Mouse (Mus musculus): ENCODE measurements around the gene Col4a4. TPM values are rescaled to one million over a fixed set of nuclear protein-coding genes. Genes with fewer than 3 reads are reported as not detected.
A peak's percentile ranks its signal among the peaks of the same experiment; 100 is the strongest.

Gene Col4a4
- polyA plus RNA-seq, 1 experiment from 2014 or later, result 0.07 TPM

DNA sequence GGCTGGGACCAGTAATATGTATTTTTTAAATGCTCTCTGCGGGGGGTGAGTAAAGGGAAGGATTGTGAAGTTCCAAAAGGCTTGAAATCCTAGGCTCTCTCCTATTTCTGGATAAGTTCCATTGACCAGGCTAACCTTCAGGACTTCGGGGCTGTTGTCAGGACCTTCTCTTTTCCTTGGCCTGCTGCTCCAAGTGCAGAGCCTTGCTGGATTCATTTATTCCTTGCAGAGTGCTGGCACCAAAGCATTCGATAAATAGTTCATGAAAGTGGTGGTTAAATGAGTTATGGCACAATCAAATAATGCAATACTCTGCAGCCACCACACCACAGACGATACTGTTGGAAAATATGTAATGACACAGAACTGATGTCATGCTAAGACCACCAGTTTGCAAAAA is 127.3 kb downstream of the Col4a4 start:
- Histone ChIP-seq H3K4me1 (ENCODE audit: control insufficient read depth, insufficient read depth, low read length) (no peaks in the 10 kb centered on the region), H3K27me3 (ENCODE audit: control insufficient read depth, insufficient read depth, low read length) (no peaks in the 10 kb centered on the region), H3K4me2 (ENCODE audit: low read length) (no peak overlapping the region), H3K9ac (replicated peaks; ENCODE audit: low read length) (no peak overlapping the region), H3K9me3 (ENCODE audit: control insufficient read depth, low read length) (no peaks in the 10 kb centered on the region), H3K27ac (replicated peaks; ENCODE audit: low read depth, low read length) (no peak overlapping the region), H3K36me3 (ENCODE audit: control insufficient read depth, insufficient read depth, low read length) (no peaks in the 10 kb centered on the region), H3K4me3 (replicated peaks; ENCODE audit: low read depth, low read length) (no peak overlapping the region)
- no peak for DNase-seq
- WGBS, result 85% methylated on average over 4 of the region's 4 CpGs
- ATAC-seq (ENCODE audit: low FRiP score, low TSS enrichment), result no peak

DNA sequence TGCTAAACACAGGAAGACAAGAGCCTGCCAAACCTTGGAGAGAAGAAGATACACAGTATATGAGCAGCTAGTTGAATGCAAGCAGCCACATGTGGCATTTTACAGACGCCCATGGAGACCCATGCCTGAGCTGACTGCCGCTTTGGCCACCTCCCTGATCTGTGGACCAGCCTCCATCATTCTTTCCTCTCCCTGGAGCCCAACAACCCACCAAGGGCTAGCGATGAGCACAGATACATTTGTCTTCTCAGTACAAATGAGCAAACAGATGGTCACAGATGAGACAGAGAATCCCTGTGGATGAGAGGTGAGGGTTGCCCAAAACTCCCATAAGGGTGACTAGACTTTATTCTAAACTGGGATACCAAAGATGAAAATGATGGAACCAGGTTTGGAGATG is 132.6 kb downstream of the Col4a4 start:
- DNase-seq (no peak), ATAC-seq (ENCODE audit: low FRiP score, low TSS enrichment) (no peak)
- Histone ChIP-seq H3K4me1 (ENCODE audit: control insufficient read depth, insufficient read depth, low read length) (0 out of 2 replicates have a peak, but pooled peaks cover 8% of the 10 kb centered on the region), H3K9ac (replicated peaks; ENCODE audit: low read length) (no peak overlapping the region), H3K36me3 (ENCODE audit: control insufficient read depth, insufficient read depth, low read length) (no peaks in the 10 kb centered on the region), H3K9me3 (ENCODE audit: control insufficient read depth, low read length) (no peaks in the 10 kb centered on the region), H3K27ac (replicated peaks; ENCODE audit: low read depth, low read length) (no peak overlapping the region), H3K4me2 (ENCODE audit: low read length) (no peak overlapping the region), H3K27me3 (ENCODE audit: control insufficient read depth, insufficient read depth, low read length) (no peaks in the 10 kb centered on the region), H3K4me3 (replicated peaks; ENCODE audit: low read depth, low read length) (no peak overlapping the region)
- 93% methylated on average over 3 of the region's 3 CpGs for WGBS

- ATAC-seq (ENCODE audit: low FRiP score, low TSS enrichment), result peak; percentile 57; the same call in 1 of the 2 replicates
- no peaks in the 10 kb centered on the region for H3K27me3 ChIP-seq (ENCODE audit: control insufficient read depth, insufficient read depth, low read length)
- H3K4me3 ChIP-seq (replicated peaks; ENCODE audit: low read depth, low read length), result no peak overlapping the region
- no peak overlapping the region for H3K9ac ChIP-seq (replicated peaks; ENCODE audit: low read length)
- 17% methylated on average over 6 of the region's 6 CpGs for WGBS
- 0 out of 2 replicates have a peak, but pooled peaks cover 8% of the 10 kb centered on the region for H3K4me1 ChIP-seq (ENCODE audit: control insufficient read depth, insufficient read depth, low read length)
- no peaks in the 10 kb centered on the region for H3K9me3 ChIP-seq (ENCODE audit: control insufficient read depth, low read length)
- H3K4me2 ChIP-seq (ENCODE audit: low read length), result no peak overlapping the region
- peak; percentile 37 for DNase-seq
- no peaks in the 10 kb centered on the region for H3K36me3 ChIP-seq (ENCODE audit: control insufficient read depth, insufficient read depth, low read length)
- H3K27ac ChIP-seq (replicated peaks; ENCODE audit: low read depth, low read length), result no peak overlapping the region
Observed at GRCm38 (mm10) chr1:82451927-82452651, 134.6 kb downstream of the Col4a4 start.

GRCm38 (mm10) chr1:82449851-82450250 is 136.8 kb downstream of the Col4a4 start:
- H3K27me3 ChIP-seq (ENCODE audit: control insufficient read depth, insufficient read depth, low read length), result no peaks in the 10 kb centered on the region
- DNase-seq (no peak), ATAC-seq (ENCODE audit: low FRiP score, low TSS enrichment) (no peak)
- H3K4me2 ChIP-seq (ENCODE audit: low read length), result no peak overlapping the region
- no peak overlapping the region for H3K9ac ChIP-seq (replicated peaks; ENCODE audit: low read length)
- H3K36me3 ChIP-seq (ENCODE audit: control insufficient read depth, insufficient read depth, low read length), result no peaks in the 10 kb centered on the region
- no peak overlapping the region for H3K27ac ChIP-seq (replicated peaks; ENCODE audit: low read depth, low read length)
- no peak overlapping the region for H3K4me3 ChIP-seq (replicated peaks; ENCODE audit: low read depth, low read length)
- no peaks in the 10 kb centered on the region for H3K9me3 ChIP-seq (ENCODE audit: control insufficient read depth, low read length)
- WGBS, result 88% methylated on average over 4 of the region's 4 CpGs
- 0 out of 2 replicates have a peak, but pooled peaks cover 8% of the 10 kb centered on the region for H3K4me1 ChIP-seq (ENCODE audit: control insufficient read depth, insufficient read depth, low read length)

- Histone ChIP-seq H3K27me3 (ENCODE audit: control insufficient read depth, insufficient read depth, low read length) (no peaks in the 10 kb centered on the region), H3K9me3 (ENCODE audit: control insufficient read depth, low read length) (no peaks in the 10 kb centered on the region), H3K36me3 (ENCODE audit: control insufficient read depth, insufficient read depth, low read length) (no peaks in the 10 kb centered on the region), H3K4me2 (ENCODE audit: low read length) (no peak overlapping the region), H3K4me1 (ENCODE audit: control insufficient read depth, insufficient read depth, low read length) (no peaks in the 10 kb centered on the region), H3K4me3 (replicated peaks; ENCODE audit: low read depth, low read length) (no peak overlapping the region), H3K27ac (replicated peaks; ENCODE audit: low read depth, low read length) (no peak overlapping the region), H3K9ac (replicated peaks; ENCODE audit: low read length) (no peak overlapping the region)
- DNase-seq (no peak), ATAC-seq (ENCODE audit: low FRiP score, low TSS enrichment) (no peak)
- 91% methylated on average over 7 of the region's 7 CpGs for WGBS
Observed at GRCm38 (mm10) chr1:82446049-82446448, 140.6 kb downstream of the Col4a4 start.

- 75% methylated on average over 4 of the region's 4 CpGs for WGBS
- H3K4me3 ChIP-seq (replicated peaks; ENCODE audit: low read depth, low read length), result no peak overlapping the region
- H3K27ac ChIP-seq (replicated peaks; ENCODE audit: low read depth, low read length), result no peak overlapping the region
- H3K4me2 ChIP-seq (ENCODE audit: low read length), result no peak overlapping the region
- no peaks in the 10 kb centered on the region for H3K4me1 ChIP-seq (ENCODE audit: control insufficient read depth, insufficient read depth, low read length)
- no peaks in the 10 kb centered on the region for H3K27me3 ChIP-seq (ENCODE audit: control insufficient read depth, insufficient read depth, low read length)
- no peaks in the 10 kb centered on the region for H3K9me3 ChIP-seq (ENCODE audit: control insufficient read depth, low read length)
- H3K9ac ChIP-seq (replicated peaks; ENCODE audit: low read length), result no peak overlapping the region
- no peak for DNase-seq
- H3K36me3 ChIP-seq (ENCODE audit: control insufficient read depth, insufficient read depth, low read length), result no peaks in the 10 kb centered on the region
- no peak for ATAC-seq (ENCODE audit: low FRiP score, low TSS enrichment)
Observed at GRCm38 (mm10) chr1:82443517-82443916, 143.1 kb downstream of the Col4a4 start.

DNA sequence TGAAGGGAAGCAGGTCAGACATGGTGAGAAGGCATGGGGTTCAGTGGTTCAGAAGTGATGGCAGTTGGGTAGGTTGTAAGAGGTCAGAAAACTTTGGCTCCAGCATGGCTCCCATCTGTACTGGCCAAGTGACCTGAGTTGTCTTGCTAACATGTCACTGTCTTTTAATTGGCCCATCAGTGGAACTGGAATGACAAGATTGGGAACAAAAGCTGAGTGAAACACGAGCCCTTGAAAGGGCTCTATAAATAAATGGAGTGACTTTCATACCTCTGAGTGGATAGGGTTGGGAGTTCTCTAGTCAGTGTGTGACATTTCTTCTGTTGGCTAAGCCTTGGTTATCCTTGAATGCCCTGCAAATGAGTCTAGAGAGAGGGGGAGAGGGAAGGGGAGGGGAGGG is 146.5 kb downstream of the Col4a4 start:
- no peaks in the 10 kb centered on the region for H3K27me3 ChIP-seq (ENCODE audit: control insufficient read depth, insufficient read depth, low read length)
- 61% methylated on average over 1 of the region's 1 CpGs for WGBS
- no peak for DNase-seq

GRCm38 (mm10) chr1:82437273-82437672 is 149.4 kb downstream of the Col4a4 start:
- Histone ChIP-seq H3K4me2 (ENCODE audit: low read length) (no peak overlapping the region), H3K27me3 (ENCODE audit: control insufficient read depth, insufficient read depth, low read length) (no peaks in the 10 kb centered on the region), H3K4me1 (ENCODE audit: control insufficient read depth, insufficient read depth, low read length) (no peaks in the 10 kb centered on the region), H3K27ac (replicated peaks; ENCODE audit: low read depth, low read length) (no peak overlapping the region), H3K36me3 (ENCODE audit: control insufficient read depth, insufficient read depth, low read length) (no peaks in the 10 kb centered on the region), H3K9me3 (ENCODE audit: control insufficient read depth, low read length) (no peaks in the 10 kb centered on the region), H3K4me3 (replicated peaks; ENCODE audit: low read depth, low read length) (no peak overlapping the region), H3K9ac (replicated peaks; ENCODE audit: low read length) (no peak overlapping the region)
- 57% methylated on average over 3 of the region's 3 CpGs for WGBS
- ATAC-seq (ENCODE audit: low FRiP score, low TSS enrichment) (no peak), DNase-seq (no peak)

More for the DNA sequence above, 146.5 kb downstream of the Col4a4 start:
- Histone ChIP-seq H3K4me1 (ENCODE audit: control insufficient read depth, insufficient read depth, low read length) (no peaks in the 10 kb centered on the region), H3K9me3 (ENCODE audit: control insufficient read depth, low read length) (no peaks in the 10 kb centered on the region), H3K36me3 (ENCODE audit: control insufficient read depth, insufficient read depth, low read length) (no peaks in the 10 kb centered on the region), H3K27ac (replicated peaks; ENCODE audit: low read depth, low read length) (no peak overlapping the region), H3K9ac (replicated peaks; ENCODE audit: low read length) (no peak overlapping the region), H3K4me2 (ENCODE audit: low read length) (no peak overlapping the region), H3K4me3 (replicated peaks; ENCODE audit: low read depth, low read length) (no peak overlapping the region)
- ATAC-seq (ENCODE audit: low FRiP score, low TSS enrichment), result no peak

GRCm38 (mm10) chr1:82433649-82434005 is 153.0 kb downstream of the Col4a4 start:
- H3K4me3 ChIP-seq (replicated peaks; ENCODE audit: low read depth, low read length), result no peak overlapping the region
- no peak overlapping the region for H3K27ac ChIP-seq (replicated peaks; ENCODE audit: low read depth, low read length)
- DNase-seq (no peak), ATAC-seq (ENCODE audit: low FRiP score, low TSS enrichment) (peak; percentile 22; the same call in 1 of the 2 replicates)
- WGBS, result 82% methylated on average over 5 of the region's 5 CpGs
- no peaks in the 10 kb centered on the region for H3K4me1 ChIP-seq (ENCODE audit: control insufficient read depth, insufficient read depth, low read length)
- no peak overlapping the region for H3K4me2 ChIP-seq (ENCODE audit: low read length)
- H3K36me3 ChIP-seq (ENCODE audit: control insufficient read depth, insufficient read depth, low read length), result no peaks in the 10 kb centered on the region
- no peaks in the 10 kb centered on the region for H3K9me3 ChIP-seq (ENCODE audit: control insufficient read depth, low read length)
- no peak overlapping the region for H3K9ac ChIP-seq (replicated peaks; ENCODE audit: low read length)
- H3K27me3 ChIP-seq (ENCODE audit: control insufficient read depth, insufficient read depth, low read length), result no peaks in the 10 kb centered on the region

All from midbrain, embryonic 14.5 days (tissue).